Mouse (Mus musculus) lung, postnatal 0 days (tissue): ENCODE measurements around the gene Edem2.
A peak's percentile ranks its signal among the peaks of the same experiment; 100 is the strongest.

Experiments
- CTCF ChIP-seq: IDR thresholded peaks from 2 replicates; pipeline ENCODE4 v1.5.1; 2016; ENCODE audit warnings: antibody characterized with exemption, mild to moderate bottlenecking
- EP300 ChIP-seq: IDR thresholded peaks from 2 replicates; pipeline ENCODE4 v1.6.1; 2016; ENCODE audit warnings: antibody characterized with exemption, mild to moderate bottlenecking, control low read depth

DNA sequence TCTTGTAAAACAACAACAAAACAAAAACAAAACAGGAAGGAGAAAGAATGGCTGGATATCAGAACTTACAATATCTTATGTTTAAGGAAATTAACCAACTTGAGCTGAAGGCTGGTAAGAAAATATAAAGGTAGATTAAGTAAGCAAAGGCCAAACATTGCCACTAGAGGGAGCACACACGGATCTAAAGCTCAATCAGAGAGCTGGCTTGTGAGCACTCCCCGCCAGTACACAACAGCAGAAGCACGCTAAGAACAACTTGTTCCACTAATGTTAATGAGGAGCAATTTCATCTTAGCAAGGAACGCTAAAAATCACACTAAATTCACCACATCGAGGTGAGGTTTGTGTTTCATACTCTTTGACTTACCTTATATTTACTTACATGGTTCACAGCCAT, 66.2 kb downstream of the Edem2 start:
- TF ChIP-seq CTCF (peak; percentile 73), EP300 (no peak)
